Mouse (Mus musculus) adrenal gland, postnatal 0 days (tissue): Measurements from ENCODE around the gene Pdzd11. TPM values are rescaled to one million over a fixed set of nuclear protein-coding genes. Genes with fewer than 3 reads are reported as not detected.

Experiments used
- polyA plus RNA-seq: library from polyadenylated mRNA; unstranded; fragments of >200 nt; fragmentation: Nextera tagmentation; extraction: Ambion mirVana; gene quantifications from 2 replicates; pipeline ENCODE4 v1.2.1, GENCODE M21; 2015

The Pdzd11 gene
- 85.4 and 100 TPM in 2 replicates for polyA plus RNA-seq

DNA sequence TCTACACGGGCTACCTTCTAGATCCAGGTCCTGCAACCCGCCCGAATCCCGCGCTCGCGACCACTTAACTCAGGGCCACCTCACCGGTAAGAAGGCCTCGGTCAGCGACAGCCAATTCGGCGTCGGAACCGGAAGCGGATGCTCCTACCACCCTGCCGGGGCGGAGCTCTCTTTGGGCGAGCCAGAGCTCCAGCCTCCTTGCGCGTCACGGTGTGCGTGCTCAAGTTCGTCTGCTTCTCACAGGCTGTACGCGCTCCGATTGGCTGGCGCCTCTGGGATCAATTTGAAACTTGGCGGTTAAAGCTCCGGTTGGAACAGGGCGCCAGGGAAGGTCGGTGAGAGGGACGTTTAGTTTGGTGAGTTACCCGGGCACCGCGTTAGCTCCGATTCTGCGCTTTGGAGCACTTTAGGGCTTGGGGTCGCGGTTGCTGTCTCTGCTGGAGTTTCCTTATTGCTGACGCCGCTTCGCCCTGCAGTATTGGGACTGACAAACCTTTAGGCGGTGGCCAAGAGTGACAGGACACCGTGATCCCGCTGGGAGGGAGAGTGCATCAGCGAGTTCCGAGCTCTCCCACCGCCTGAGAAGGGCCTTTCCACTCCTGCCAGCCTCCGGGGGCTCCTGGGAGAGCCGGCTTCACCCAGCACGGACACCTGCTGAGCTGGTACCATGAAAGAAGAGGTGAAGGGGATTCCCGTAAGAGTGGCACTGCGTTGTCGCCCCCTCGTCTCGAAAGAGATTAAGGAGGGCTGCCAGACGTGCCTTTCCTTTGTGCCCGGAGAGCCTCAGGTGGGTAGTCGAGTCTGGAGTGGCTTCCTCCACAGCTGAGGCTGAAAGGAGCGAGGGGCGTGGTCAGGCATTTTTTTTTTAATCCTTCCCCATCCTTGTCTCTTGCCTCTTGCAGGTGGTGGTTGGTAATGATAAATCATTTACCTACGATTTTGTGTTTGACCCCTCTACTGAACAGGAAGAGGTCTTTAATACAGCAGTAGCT lies at the start of gene Pdzd11:
Gene Pdzd11, minus strand, starts transcription at position 767 of the 992 bp plus-strand sequence.

DNA sequence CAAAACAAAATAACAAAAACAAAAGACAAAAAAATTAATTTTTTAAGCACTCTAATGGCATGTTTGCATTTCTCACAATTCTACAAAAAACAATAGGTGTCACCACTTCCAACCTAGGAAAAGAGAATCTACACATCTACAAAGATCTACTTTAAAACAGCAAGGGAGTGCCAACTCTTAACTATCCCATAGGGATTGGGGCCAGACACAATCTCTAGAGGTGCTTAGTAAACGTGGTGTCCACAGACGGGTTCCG lies 894 bp downstream of the Pdzd11 start, which contains the start of gene Kif4:
Gene Kif4, plus strand, starts transcription at position 192 of the 256 bp plus-strand sequence.

DNA sequence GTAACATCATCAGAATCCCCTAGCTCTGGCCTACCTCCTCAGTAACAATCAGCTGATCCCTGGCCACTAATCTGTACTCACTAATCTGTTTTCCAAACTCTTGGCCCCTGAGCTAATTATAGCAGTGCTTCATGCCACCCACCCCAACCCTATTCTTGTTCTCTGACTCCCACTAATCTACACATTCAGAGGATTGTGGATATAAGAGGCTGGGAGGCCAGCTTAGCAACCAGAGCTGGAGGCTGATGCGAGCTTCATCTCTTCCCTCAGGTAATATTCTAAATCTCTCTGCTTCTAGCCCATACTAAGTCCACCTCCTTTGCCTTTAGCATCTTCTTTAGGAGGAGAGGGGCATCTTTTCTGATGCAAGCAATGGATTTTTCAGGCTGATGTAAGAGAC lies 21.1 kb downstream of the Pdzd11 start, which contains the start of gene Arr3:
Gene Arr3, plus strand, starts transcription at position 184 of the 400 bp plus-strand sequence.

DNA sequence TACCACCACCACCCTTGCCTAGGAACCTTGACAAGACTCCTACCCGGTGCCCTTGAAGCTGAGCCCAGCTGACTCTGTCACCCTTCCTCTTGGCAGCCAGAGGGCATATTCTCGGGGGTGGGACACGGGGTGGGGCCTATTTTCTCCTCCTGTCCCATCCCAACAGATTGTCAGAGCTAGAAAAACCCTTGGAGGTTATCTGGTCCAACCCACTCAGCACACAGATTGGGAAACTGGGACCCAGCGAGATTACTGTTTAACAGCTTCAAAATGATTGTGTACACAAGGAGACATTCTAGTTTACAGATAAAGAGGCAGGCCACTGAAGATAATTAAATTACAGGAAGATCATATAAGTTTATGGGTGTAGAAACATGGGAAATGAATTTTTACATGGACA lies 31.6 kb downstream of the Pdzd11 start, which contains the start of gene P2ry4:
Gene P2ry4, minus strand, starts transcription at position 79 of the 400 bp plus-strand sequence.

Other genes starting within 250 kb of the Pdzd11 start
- not detected in 2 replicates for gene Otud6a, start 197.6 kb downstream of the Pdzd11 start, polyA plus RNA-seq
- 0.61 and 0.82 TPM in 2 replicates for gene Awat2, start 183.9 kb downstream of the Pdzd11 start, polyA plus RNA-seq
- 44.5 and 45.5 TPM in 2 replicates for gene Igbp1, start 132.3 kb downstream of the Pdzd11 start, polyA plus RNA-seq
- not detected in 2 replicates for gene Dgat2l6, start 101.7 kb downstream of the Pdzd11 start, polyA plus RNA-seq
- not detected in 2 replicates for gene Awat1, start 54.3 kb downstream of the Pdzd11 start, polyA plus RNA-seq
- 0.05 and 0.06 TPM in 2 replicates for gene P2ry4, start 31.7 kb downstream of the Pdzd11 start, polyA plus RNA-seq
- not detected in 2 replicates for gene Arr3, start 21.1 kb downstream of the Pdzd11 start, polyA plus RNA-seq
- 3.7 and 5.4 TPM in 2 replicates for gene Kif4, start 831 bp downstream of the Pdzd11 start, polyA plus RNA-seq
- 2.6 and 3.7 TPM in 2 replicates for gene Gdpd2, start 103.3 kb upstream of the Pdzd11 start, polyA plus RNA-seq
- 1.8 and 2.0 TPM in 2 replicates for gene Dlg3, start 141.2 kb upstream of the Pdzd11 start, polyA plus RNA-seq